Mouse (Mus musculus) midbrain, postnatal 0 days (tissue): ENCODE measurements at regions not wholly inside any gene's neighbourhood (a gene's known extent, or its start where the extent isn't known, plus 50 kb on each side); places are given as distances from the start of the nearest gene placed in this dataset.

ENCODE experiments used
- ATAC-seq: fragments of 200-750 bp; cut with Nextera tagmentation; 2 replicates; pipeline ENCODE4 v1.8.0; 2017; ENCODE audit warnings: moderate number of reproducible peaks, mild to moderate bottlenecking, moderate TSS enrichment, moderate library complexity; ENCODE audit not compliant: low FRiP score
- DNase-seq: peaks from one replicate; pipeline ENCODE4 v3.0.0-alpha.2; 2015; ENCODE audit warnings: low spot score
- H3K27ac ChIP-seq: fragments of 300-500 bp; sonication (generic); 2 replicates; pipeline ENCODE4 v1.5.1; 2014; ENCODE audit warnings: low read depth, mild to moderate bottlenecking, low read length, mixed read lengths
- H3K27me3 ChIP-seq: fragments of 300-500 bp; sonication (generic); 2 replicates; pipeline ENCODE4 v1.6.1; 2014; ENCODE audit warnings: low read length, control low read depth, mixed read lengths; ENCODE audit not compliant: insufficient read depth
- H3K36me3 ChIP-seq: fragments of 300-500 bp; sonication (generic); 2 replicates; pipeline ENCODE4 v1.6.1; 2014; ENCODE audit warnings: low read length, control low read depth, mixed read lengths; ENCODE audit not compliant: insufficient read depth
- H3K4me1 ChIP-seq: fragments of 300-500 bp; sonication (generic); 2 replicates; pipeline ENCODE4 v1.6.1; 2014; ENCODE audit warnings: mild to moderate bottlenecking, control low read depth, antibody characterized with exemption, low read length, mixed read lengths; ENCODE audit not compliant: insufficient read depth
- H3K4me2 ChIP-seq: fragments of 300-500 bp; sonication (generic); 2 replicates; pipeline ENCODE4 v1.6.1; 2014; ENCODE audit warnings: low read depth, mild to moderate bottlenecking, low read length, mixed read lengths; ENCODE audit not compliant: poor library complexity, severe bottlenecking
- H3K4me3 ChIP-seq: fragments of 300-500 bp; sonication (generic); 2 replicates; pipeline ENCODE4 v1.5.1; 2014; ENCODE audit warnings: low read depth, mild to moderate bottlenecking, low read length, moderate library complexity
- H3K9ac ChIP-seq: fragments of 300-500 bp; sonication (generic); replicated peaks from 2 replicates; pipeline ENCODE4 v1.6.1; 2014; ENCODE audit warnings: mild to moderate bottlenecking, low read length, moderate library complexity, mixed read lengths; ENCODE audit not compliant: poor library complexity, severe bottlenecking
- H3K9me3 ChIP-seq: fragments of 300-500 bp; sonication (generic); 2 replicates; pipeline ENCODE4 v1.6.1; 2016; ENCODE audit warnings: low read length, control low read depth
- CTCF ChIP-seq: IDR thresholded peaks from 2 replicates; pipeline ENCODE4 v1.5.1; 2016; ENCODE audit warnings: antibody characterized with exemption, mild to moderate bottlenecking
- WGBS: fragments of 180-500 bp; shearing (Covaris S2); extraction: QIAGEN DNeasy Blood & Tissue Kit; methylation state at CpG from one replicate; pipeline ENCODE4 v1.1.7; 2014; 5-methylcytosine and 5-hydroxymethylcytosine counted together

DNA sequence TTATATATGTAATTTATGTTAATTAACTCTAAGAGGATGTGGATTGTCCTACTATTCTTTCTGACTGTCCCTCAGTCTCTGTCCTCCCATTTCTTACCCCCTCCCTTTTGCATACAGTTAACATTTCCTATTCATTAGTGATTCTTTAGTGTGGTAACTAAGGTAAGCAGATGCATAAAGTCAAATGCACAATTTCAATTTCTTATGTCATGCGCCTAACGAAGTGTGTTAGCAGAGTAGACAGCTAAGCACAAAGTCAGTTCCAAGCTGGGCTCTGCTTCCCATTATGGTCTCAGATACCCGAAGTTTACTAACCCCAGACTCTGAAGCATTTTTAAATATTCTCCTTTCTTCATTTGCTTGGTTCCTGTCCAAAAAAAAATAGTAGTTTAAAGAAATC is 248.2 kb downstream of the Olfm4 start:
- Histone ChIP-seq H3K27ac (no peak overlapping the region), H3K4me2 (no peak overlapping the region), H3K27me3 (no peaks in the 10 kb centered on the region), H3K4me3 (no peak overlapping the region), H3K36me3 (no peaks in the 10 kb centered on the region), H3K9me3 (no peaks in the 10 kb centered on the region), H3K4me1 (no peaks in the 10 kb centered on the region), H3K9ac (no peak overlapping the region)
- no peak for TF ChIP-seq CTCF
- 87% methylated on average over 3 of the region's 3 CpGs for WGBS
- ATAC-seq (no peak), DNase-seq (no peak)

GRCm38 (mm10) chr14:80232976-80233375 is 249.1 kb downstream of the Olfm4 start:
- WGBS = 72% methylated on average over 3 of the region's 3 CpGs
- no peak for TF ChIP-seq CTCF
- Histone ChIP-seq H3K4me3 (no peak overlapping the region), H3K36me3 (no peaks in the 10 kb centered on the region), H3K9me3 (no peaks in the 10 kb centered on the region), H3K27ac (no peak overlapping the region), H3K9ac (no peak overlapping the region), H3K27me3 (no peaks in the 10 kb centered on the region), H3K4me1 (no peaks in the 10 kb centered on the region), H3K4me2 (no peak overlapping the region)
- DNase-seq (peak; percentile 83), ATAC-seq (no peak)

DNA sequence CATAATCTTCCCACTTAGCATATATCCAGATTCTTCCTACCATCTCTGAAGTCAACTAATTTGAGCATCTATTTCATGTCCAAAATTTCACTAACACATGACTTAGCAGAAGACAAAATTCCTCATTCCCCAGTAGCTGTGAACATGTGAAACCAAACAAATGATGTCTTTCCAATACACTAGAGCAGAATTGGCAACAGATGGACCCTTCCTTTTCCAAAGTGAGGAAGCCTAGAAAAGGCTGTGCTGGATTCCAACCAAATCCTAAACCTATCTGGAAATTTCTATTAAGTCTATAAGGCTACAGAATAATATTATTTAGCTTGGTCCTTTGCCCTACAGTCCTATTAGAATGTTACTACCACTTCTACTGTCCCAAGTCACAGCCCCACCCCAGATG is 253.3 kb downstream of the Olfm4 start:
- TF ChIP-seq CTCF = no peak
- H3K4me1 ChIP-seq = no peaks in the 10 kb centered on the region
- H3K9ac ChIP-seq = no peak overlapping the region
- ATAC-seq = no peak
- no peak for DNase-seq
- no peak overlapping the region for H3K27ac ChIP-seq
- no peaks in the 10 kb centered on the region for H3K9me3 ChIP-seq
- H3K27me3 ChIP-seq = no peaks in the 10 kb centered on the region
- no peak overlapping the region for H3K4me2 ChIP-seq
- no peak overlapping the region for H3K4me3 ChIP-seq
- H3K36me3 ChIP-seq = no peaks in the 10 kb centered on the region

GRCm38 (mm10) chr14:80237552-80237951 is 253.7 kb downstream of the Olfm4 start:
- no peaks in the 10 kb centered on the region for H3K36me3 ChIP-seq
- H3K27me3 ChIP-seq = no peaks in the 10 kb centered on the region
- no peak for DNase-seq
- H3K27ac ChIP-seq = no peak overlapping the region
- H3K4me1 ChIP-seq = no peaks in the 10 kb centered on the region
- no peak overlapping the region for H3K4me3 ChIP-seq
- TF ChIP-seq CTCF = no peak
- no peaks in the 10 kb centered on the region for H3K9me3 ChIP-seq
- no peak for ATAC-seq
- 86% methylated on average over 2 of the region's 2 CpGs for WGBS
- H3K9ac ChIP-seq = no peak overlapping the region
- no peak overlapping the region for H3K4me2 ChIP-seq

DNA sequence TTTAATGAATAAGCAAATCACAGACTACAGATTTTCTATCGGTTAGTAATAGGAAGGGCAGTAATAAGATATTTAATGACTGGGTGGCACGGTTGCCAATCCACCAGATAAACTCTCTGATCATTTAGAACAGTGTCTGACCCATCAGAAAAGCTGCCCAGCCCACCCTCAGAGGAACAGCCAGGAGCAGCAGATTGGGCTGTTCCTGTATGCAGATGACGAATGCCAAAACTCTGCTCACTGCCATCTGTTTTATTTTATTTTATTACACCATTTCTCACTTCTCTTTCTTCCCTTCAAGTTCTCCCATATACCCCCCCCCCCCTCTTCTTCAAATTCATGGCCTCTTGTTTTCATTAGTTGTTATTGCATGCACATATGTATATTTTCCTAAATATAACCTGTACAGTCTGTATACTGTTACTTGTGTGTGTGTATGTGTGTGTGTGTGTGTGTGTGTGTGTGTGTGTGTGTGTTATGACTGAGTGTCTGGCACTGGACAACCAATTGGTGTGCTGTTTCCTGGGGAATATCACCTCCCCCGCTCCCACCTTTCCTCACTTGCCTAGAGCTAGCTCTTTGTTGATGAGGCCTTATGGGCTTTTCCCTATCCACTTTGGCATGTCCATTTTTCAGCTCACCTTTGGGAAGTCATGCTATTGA is 260.9 kb downstream of the Olfm4 start:
- DNase-seq = no peak
- no peak overlapping the region for H3K27ac ChIP-seq
- TF ChIP-seq CTCF = no peak
- H3K9me3 ChIP-seq = no peaks in the 10 kb centered on the region
- 89% methylated on average over 4 of the region's 4 CpGs for WGBS
- H3K4me3 ChIP-seq = no peak overlapping the region
- no peaks in the 10 kb centered on the region for H3K27me3 ChIP-seq
- no peak overlapping the region for H3K4me2 ChIP-seq
- peaks cover 3% of the 10 kb centered on the region; the same call in 1 of the 2 replicates for H3K4me1 ChIP-seq
- H3K9ac ChIP-seq = no peak overlapping the region
- H3K36me3 ChIP-seq = no peaks in the 10 kb centered on the region
- ATAC-seq = no peak

GRCm38 (mm10) chr14:80247575-80247974 is 263.7 kb downstream of the Olfm4 start:
- no peak for TF ChIP-seq CTCF
- H3K4me2 ChIP-seq = no peak overlapping the region
- 71% methylated on average over 2 of the region's 2 CpGs for WGBS
- DNase-seq = peak; percentile 57
- no peaks in the 10 kb centered on the region for H3K36me3 ChIP-seq
- no peak overlapping the region for H3K9ac ChIP-seq
- ATAC-seq = no peak
- H3K9me3 ChIP-seq = no peaks in the 10 kb centered on the region
- no peak overlapping the region for H3K27ac ChIP-seq
- no peaks in the 10 kb centered on the region for H3K27me3 ChIP-seq
- peaks cover 3% of the 10 kb centered on the region; the same call in 1 of the 2 replicates for H3K4me1 ChIP-seq
- H3K4me3 ChIP-seq = no peak overlapping the region
